Mouse (Mus musculus) CH12.LX (cell line): ENCODE results near the gene 2010109A12Rik. TPM values are rescaled to one million over a fixed set of nuclear protein-coding genes. Genes with fewer than 3 reads are reported as not detected.

ENCODE experiments used
- DNase-seq: peaks from one replicate; pipeline ENCODE4 v3.0.0-alpha.2; 2013; ENCODE audit errors: extremely low read depth
- H3K27ac ChIP-seq: 2 replicates; pipeline ENCODE4 v1.5.1; 2012; ENCODE audit warnings: low read depth, mild to moderate bottlenecking, control low read depth, moderate library complexity; ENCODE audit not compliant: insufficient read depth
- H3K27me3 ChIP-seq: replicated peaks from 2 replicates; pipeline ENCODE3; 2012; ENCODE audit warnings: inconsistent platforms
- H3K36me3 ChIP-seq, 2 experiments: replicated peaks in 1 of 2; 2 replicates each; pipeline versions ENCODE3 to v1.6.1; 2012; ENCODE audit warnings: inconsistent platforms in 1 of 2, low read length in 1 of 2, mild to moderate bottlenecking in 1 of 2, mixed read lengths in 1 of 2, moderate library complexity in 1 of 2; ENCODE audit not compliant: control insufficient read depth in 1 of 2, insufficient read depth in 1 of 2
- H3K4me1 ChIP-seq, 2 experiments: 2 replicates each; pipeline ENCODE4 v1.6.1; 2012; ENCODE audit warnings: inconsistent platforms in 1 of 2, moderate library complexity in 1 of 2; ENCODE audit not compliant: insufficient read depth in 2 of 2, control insufficient read depth in 1 of 2
- H3K4me2 ChIP-seq: 2 replicates; pipeline ENCODE4 v1.6.1; 2012; ENCODE audit warnings: low read depth, mild to moderate bottlenecking, control low read depth; ENCODE audit not compliant: poor library complexity, insufficient read depth, severe bottlenecking
- H3K4me3 ChIP-seq, 3 experiments: fragments of 150-350 bp in 1 of 3; sonication (generic) in 1 of 3; replicated peaks in 1 of 3; 2 replicates each; pipeline versions ENCODE3 to v1.5.1; 2011 to 2012; ENCODE audit warnings: low read depth in 2 of 3, low read length in 2 of 3, mild to moderate bottlenecking in 2 of 3, moderate library complexity in 2 of 3, control low read depth in 1 of 3, improper control_type of control experiment in 1 of 3, inconsistent platforms in 1 of 3, mixed read lengths in 1 of 3; ENCODE audit not compliant: poor library complexity in 1 of 3
- H3K79me2 ChIP-seq: replicated peaks from 2 replicates; pipeline ENCODE4 v1.6.1; 2012; ENCODE audit warnings: mild to moderate bottlenecking, moderate library complexity; ENCODE audit not compliant: control insufficient read depth, poor library complexity, insufficient read depth, severe bottlenecking; ENCODE audit errors: extremely low read depth
- H3K9ac ChIP-seq: 2 replicates; pipeline ENCODE4 v1.6.1; 2012; ENCODE audit warnings: low read depth, mild to moderate bottlenecking, control low read depth, moderate library complexity; ENCODE audit not compliant: insufficient read depth
- H3K9me3 ChIP-seq: replicated peaks from 2 replicates; pipeline ENCODE3; 2012; ENCODE audit warnings: low read length, inconsistent platforms, mixed read lengths
- BHLHE40 ChIP-seq: IDR thresholded peaks from 2 replicates; pipeline ENCODE4 v1.6.1; 2011; ENCODE audit warnings: mild to moderate bottlenecking, low read depth, low read length, improper control_type of control experiment
- CHD1 ChIP-seq: IDR thresholded peaks from 2 replicates; pipeline ENCODE4 v1.6.1; 2012; ENCODE audit warnings: low read depth, low read length, improper control_type of control experiment, inconsistent platforms
- CTCF ChIP-seq, 2 experiments: IDR thresholded peaks in 1 of 2; conservative IDR thresholded peaks in 1 of 2; 2 replicates each; pipeline ENCODE4 v1.5.1; 2011 to 2012; ENCODE audit warnings: low read depth in 2 of 2, low read length in 2 of 2, improper control_type of control experiment in 1 of 2, inconsistent platforms in 1 of 2, mild to moderate bottlenecking in 1 of 2, moderate library complexity in 1 of 2
- E2F4 ChIP-seq: IDR thresholded peaks from 2 replicates; pipeline ENCODE4 v1.6.1; 2011; ENCODE audit warnings: low read depth, low read length, improper control_type of control experiment; ENCODE audit not compliant: insufficient replicate concordance
- ELF1 ChIP-seq: IDR thresholded peaks from 2 replicates; pipeline ENCODE4 v1.6.1; 2014; ENCODE audit warnings: low read depth, mild to moderate bottlenecking, inconsistent platforms, low read length, improper control_type of control experiment
- EP300 ChIP-seq: IDR thresholded peaks from 2 replicates; pipeline ENCODE4 v1.6.1; 2011; ENCODE audit warnings: low read length, improper control_type of control experiment
- GABPA ChIP-seq: IDR thresholded peaks from 2 replicates; pipeline ENCODE4 v1.6.1; 2012; ENCODE audit warnings: low read depth, low read length, improper control_type of control experiment, inconsistent platforms; ENCODE audit not compliant: insufficient replicate concordance
- HCFC1 ChIP-seq: IDR thresholded peaks from 2 replicates; pipeline ENCODE4 v1.6.1; 2012; ENCODE audit warnings: low read depth, mild to moderate bottlenecking, inconsistent platforms, low read length, improper control_type of control experiment
- IRF4 ChIP-seq: IDR thresholded peaks from 2 replicates; pipeline ENCODE4 v1.6.1; 2014; ENCODE audit warnings: low read depth, mild to moderate bottlenecking, inconsistent platforms, low read length, improper control_type of control experiment
- JUN ChIP-seq: IDR thresholded peaks from 2 replicates; pipeline ENCODE4 v1.6.1; 2011; ENCODE audit warnings: low read depth, mild to moderate bottlenecking, low read length, improper control_type of control experiment, moderate library complexity; ENCODE audit not compliant: insufficient read depth
- JUND ChIP-seq: conservative IDR thresholded peaks from 2 replicates; pipeline ENCODE4 v1.6.1; 2011; ENCODE audit warnings: low read depth, low read length, improper control_type of control experiment
- NELFE ChIP-seq: IDR thresholded peaks from 2 replicates; pipeline ENCODE4 v1.6.1; 2011; ENCODE audit warnings: low read depth, low read length, improper control_type of control experiment
- NRF1 ChIP-seq: IDR thresholded peaks from 2 replicates; pipeline ENCODE4 v1.6.1; 2014; ENCODE audit warnings: low read depth, mild to moderate bottlenecking, inconsistent platforms, low read length, improper control_type of control experiment, moderate library complexity
- POLR2A ChIP-seq: IDR thresholded peaks from 2 replicates; pipeline ENCODE4 v1.6.1; 2011; ENCODE audit warnings: low read depth, mild to moderate bottlenecking, improper control_type of control experiment, low read length
- RAD21 ChIP-seq: IDR thresholded peaks from 2 replicates; pipeline ENCODE4 v1.6.1; 2011; ENCODE audit warnings: low read depth, mild to moderate bottlenecking, low read length, improper control_type of control experiment, moderate library complexity
- RCOR1 ChIP-seq: conservative IDR thresholded peaks from 2 replicates; pipeline ENCODE4 v1.6.1; 2012; ENCODE audit warnings: low read depth, mild to moderate bottlenecking, inconsistent platforms, low read length, improper control_type of control experiment
- USF1 ChIP-seq: IDR thresholded peaks from 2 replicates; pipeline ENCODE4 v1.6.1; 2014; ENCODE audit warnings: low read depth, mild to moderate bottlenecking, inconsistent platforms, low read length, improper control_type of control experiment
- ZC3H11A ChIP-seq: IDR thresholded peaks from 2 replicates; pipeline ENCODE4 v1.6.1; 2012; ENCODE audit warnings: low read depth, mild to moderate bottlenecking, inconsistent platforms, low read length, improper control_type of control experiment
- ZKSCAN1 ChIP-seq: IDR thresholded peaks from 2 replicates; pipeline ENCODE4 v1.6.1; 2012; ENCODE audit warnings: low read depth, inconsistent platforms, low read length, improper control_type of control experiment, borderline replicate concordance
- ZMIZ1 ChIP-seq: IDR thresholded peaks from 2 replicates; pipeline ENCODE4 v1.6.1; 2012; ENCODE audit warnings: low read depth, mild to moderate bottlenecking, inconsistent platforms, low read length, improper control_type of control experiment
- dilution Hi-C: fragments of 300-500 bp; cut with MboI; formaldehyde crosslinking; loops from 2 replicates; pipeline ENCODE4 v1.14.3; 2020; ENCODE audit warnings: low sequenced_read_pairs; ENCODE audit not compliant: extremely low pct_unique_long_range_greater_than_20kb, extremely low pct_ligation_motif_present
- in situ Hi-C: fragments of 300-500 bp; cut with MboI; formaldehyde crosslinking; loops from 3 replicates; pipeline ENCODE4 v1.14.3; 2019; ENCODE audit warnings: low sequenced_read_pairs, low pct_ligation_motif_present, low pct_unique_long_range_greater_than_20kb, mixed read lengths
- polyA plus RNA-seq: library from polyadenylated mRNA; unstranded; fragments of >175 nt; gene quantifications from 2 replicates; pipeline ENCODE4 v1.2.1, GENCODE M21; 2012; ENCODE audit warnings: low read depth; ENCODE audit not compliant: insufficient read length
- total RNA-seq, 2 experiments: library from RNA; depleted of rRNA; stranded (reverse); fragments of 300-350 nt in 1 of 2; fragments of >200 nt in 1 of 2; gene quantifications; 2 replicates each; pipeline ENCODE4 v1.2.3; 2012 to 2014

Gene 2010109A12Rik
- total and polyA plus RNA-seq, 3 experiments, result 0.42 TPM; not detected in 2

GRCm38 (mm10) chr5:93234130-93234529 lies 27.8 kb downstream of the 2010109A12Rik start:
- H3K9me3 ChIP-seq, result no peaks in the 10 kb centered on the region
- H3K27me3 ChIP-seq, result peaks cover 1% of the 10 kb centered on the region
- peak overlapping the region; percentile 71 for H3K4me2 ChIP-seq
- peak; percentile 68 for DNase-seq
- H3K36me3 ChIP-seq, result no peaks in the 10 kb centered on the region
- H3K9ac ChIP-seq, result no peak overlapping the region
- H3K4me1 ChIP-seq, result peaks cover 13 to 30% of the 10 kb centered on the region in 2 experiments
- no peak for TF ChIP-seq USF1
- no peak for TF ChIP-seq IRF4
- no peak for TF ChIP-seq JUN
- dilution Hi-C loops, result no loop called here
- no peak overlapping the region for H3K4me3 ChIP-seq
- in situ Hi-C loops, result loop anchor here (5.0 kb wide), 1 partner anchor 33 kb away; the partner anchor contains the start of gene Ccng2
- H3K79me2 ChIP-seq, result no peaks in the 10 kb centered on the region
- peak overlapping the region; percentile 15; the same call in 1 of the 2 replicates for H3K27ac ChIP-seq

DNA sequence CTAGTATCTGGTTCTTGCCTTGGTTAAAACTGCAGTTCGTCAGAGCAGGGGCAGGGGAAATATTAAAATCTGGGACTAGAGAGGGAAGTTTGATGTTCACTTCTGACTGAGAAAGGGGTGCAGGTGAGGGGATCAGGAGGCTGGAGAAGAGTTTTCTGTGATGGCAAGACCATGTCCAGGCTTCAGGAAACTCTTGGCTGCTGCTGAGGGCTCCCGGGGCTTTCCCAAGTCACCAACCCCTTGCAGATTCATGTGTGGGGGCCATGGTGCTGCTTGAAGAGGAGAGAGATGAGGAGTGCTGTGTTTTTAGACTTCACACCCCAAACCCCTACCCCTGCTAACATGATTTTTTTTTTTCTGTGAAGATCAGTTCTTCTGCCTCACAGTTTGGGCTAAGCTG lies 28.3 kb downstream of the 2010109A12Rik start:
- Histone ChIP-seq H3K27ac (peak overlapping the region; percentile 15; the same call in 1 of the 2 replicates), H3K4me1 (peaks cover 13 to 25% of the 10 kb centered on the region in 2 experiments), H3K27me3 (peaks cover 1% of the 10 kb centered on the region), H3K9ac (0 out of 2 replicates have a peak overlapping the region, but pooled peaks have one; percentile 15), H3K9me3 (no peaks in the 10 kb centered on the region), H3K79me2 (no peaks in the 10 kb centered on the region), H3K4me2 (peak overlapping the region; percentile 71), H3K4me3 (no peak overlapping the region), H3K36me3 (no peaks in the 10 kb centered on the region)
- no peak for TF ChIP-seq E2F4
- TF ChIP-seq EP300, result no peak
- TF ChIP-seq GABPA, result no peak
- no peak for TF ChIP-seq ZKSCAN1
- no peak for TF ChIP-seq ELF1
- TF ChIP-seq CTCF (conservative IDR thresholded peaks at IDR 0.05 in 1 of 2, IDR thresholded peaks at IDR 0.05 in 1 of 2; ENCODE audit: low read depth in 2 of 2, low read length in 2 of 2), result no peak
- no peak for TF ChIP-seq ZC3H11A
- no peak for TF ChIP-seq HCFC1
- no peak for TF ChIP-seq CHD1
- no peak for TF ChIP-seq ZMIZ1
- no peak for TF ChIP-seq JUND
- no peak for TF ChIP-seq NRF1
- TF ChIP-seq POLR2A, result no peak
- TF ChIP-seq RCOR1, result no peak
- no peak for TF ChIP-seq BHLHE40
- no peak for TF ChIP-seq JUN
- no peak for TF ChIP-seq RAD21
- no peak for TF ChIP-seq NELFE
- in situ Hi-C loops (loop anchor here (5.0 kb wide), 1 partner anchor 33 kb away; the partner anchor contains the start of gene Ccng2), dilution Hi-C loops (no loop called here)
- DNase-seq, result no peak
